Mouse (Mus musculus): ENCODE results near the gene Xpa. TPM values are rescaled to one million over a fixed set of nuclear protein-coding genes. Genes with fewer than 3 reads are reported as not detected.

Xpa gene
- total RNA-seq, 2 experiments from 2014 or later = 51.0 to 53.8 TPM

Other genes with a start within 250 kb of the Xpa start
- 68.3 and 69.7 TPM in 2 replicates for gene Tdrd7, start 231.0 kb downstream of the Xpa start, total RNA-seq (2015)
- 25.3 and 31.4 TPM in 2 replicates for gene Tdrd7, start 231.0 kb downstream of the Xpa start, total RNA-seq (2017)
- 0.13 and 0.23 TPM in 2 replicates for gene Tmod1, start 157.4 kb downstream of the Xpa start, total RNA-seq (2015)
- gene Tmod1, start 157.4 kb downstream of the Xpa start, total RNA-seq (2017) = 0.26 and 0.69 TPM in 2 replicates
- 53.8 and 57.3 TPM in 2 replicates for gene Ncbp1, start 57.7 kb downstream of the Xpa start, total RNA-seq (2015)
- 67.1 and 70.0 TPM in 2 replicates for gene Ncbp1, start 57.7 kb downstream of the Xpa start, total RNA-seq (2017)
- 21.5 and 22.1 TPM in 2 replicates for gene Tstd2, start 57.6 kb downstream of the Xpa start, total RNA-seq (2015)
- 26.3 and 26.5 TPM in 2 replicates for gene Tstd2, start 57.6 kb downstream of the Xpa start, total RNA-seq (2017)
- gene Foxe1, start 147.3 kb upstream of the Xpa start, total RNA-seq (2015) = 0.11 TPM in 1 of 2 replicates, not detected in the other
- gene Foxe1, start 147.3 kb upstream of the Xpa start, total RNA-seq (2017) = not detected in 2 replicates
- 6.9 and 8.4 TPM in 2 replicates for gene Trmo, start 193.1 kb upstream of the Xpa start, total RNA-seq (2015)
- 6.8 and 9.0 TPM in 2 replicates for gene Trmo, start 193.1 kb upstream of the Xpa start, total RNA-seq (2017)
- 4.8 and 12.0 TPM in 2 replicates for gene Hemgn, start 217.2 kb upstream of the Xpa start, total RNA-seq (2015)
- 5.8 and 11.8 TPM in 2 replicates for gene Hemgn, start 217.2 kb upstream of the Xpa start, total RNA-seq (2017)